Mouse (Mus musculus) neural tube, embryonic 10.5 days (tissue): ENCODE data around the gene Mrpl23.

Source experiments
- DNase-seq: peaks from one replicate; pipeline ENCODE4 v3.0.0-alpha.2; 2017; ENCODE audit warnings: low spot score; ENCODE audit errors: extremely low spot score

The Mrpl23 gene

DNA sequence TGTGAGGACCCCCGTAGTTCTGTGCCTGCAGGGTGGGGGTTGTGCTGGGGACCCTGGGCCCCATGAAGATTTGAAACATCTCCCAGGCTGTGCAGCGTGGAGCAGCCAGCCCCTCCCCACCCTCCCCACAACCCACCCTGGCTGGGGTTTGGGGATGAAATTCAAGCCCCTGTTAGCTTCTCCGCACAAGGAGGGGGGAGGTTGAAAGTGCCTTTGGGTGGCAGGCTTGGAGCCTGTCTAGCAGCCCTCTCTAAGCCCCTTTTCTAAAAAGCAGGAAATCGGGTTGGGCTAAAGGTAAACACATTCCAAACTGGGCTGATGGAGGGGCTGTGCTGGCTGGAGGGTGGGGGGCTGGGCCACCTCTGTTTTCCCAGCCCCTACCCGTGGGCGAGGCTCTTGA, 40.5 kb downstream of the Mrpl23 start:
- DNase-seq, result no peak

DNA sequence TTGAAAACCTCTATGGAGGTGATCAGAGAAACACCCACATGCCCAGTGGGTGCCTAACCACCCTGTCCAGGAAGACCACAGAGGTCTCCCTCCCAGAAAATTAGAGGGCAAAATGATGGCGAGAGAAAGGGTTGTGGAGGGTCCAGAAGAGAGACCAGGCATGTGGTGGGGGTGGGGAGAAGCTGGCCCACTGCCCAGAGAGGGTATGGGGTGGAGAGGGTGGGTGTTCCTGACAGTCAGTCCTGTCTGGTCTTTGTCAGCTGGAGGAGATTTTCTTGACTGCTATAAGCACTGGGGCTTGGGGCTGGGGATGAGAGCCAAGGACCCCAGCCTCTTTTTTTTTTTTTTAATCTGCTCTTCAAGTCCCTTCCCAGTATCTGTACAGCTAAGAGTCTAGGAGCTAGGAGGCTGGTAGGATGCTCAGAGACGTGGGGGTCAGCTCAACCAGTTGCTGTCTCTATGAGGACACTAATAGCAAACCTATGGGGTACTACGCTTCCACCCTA, 41.7 kb downstream of the Mrpl23 start:
- DNase-seq, result no peak

DNA sequence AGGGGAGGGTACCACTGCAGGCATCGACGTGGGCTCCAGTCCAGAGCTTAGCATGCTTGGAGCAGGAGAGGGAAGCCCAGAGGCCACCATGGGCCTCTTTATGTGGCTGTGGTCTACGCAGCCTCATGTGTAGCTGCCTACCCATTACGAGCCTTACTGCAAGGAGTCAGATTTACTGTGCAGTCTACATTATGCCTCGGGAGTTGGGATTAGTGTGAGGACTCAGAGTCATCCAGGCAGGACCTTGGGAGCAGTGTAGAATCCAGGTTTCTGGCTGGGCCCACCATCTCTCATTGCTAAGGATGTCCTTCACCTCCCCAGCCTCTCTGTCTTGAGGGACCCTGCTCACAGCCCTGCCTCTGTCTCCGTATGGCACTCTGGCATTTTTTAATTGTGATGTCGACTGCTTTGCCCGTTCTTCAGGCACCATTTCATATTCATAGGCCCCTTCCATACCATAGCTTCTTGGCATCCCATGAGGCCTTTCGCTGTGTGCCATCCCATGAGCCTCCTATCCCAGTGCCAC, 42.4 kb downstream of the Mrpl23 start:
- no peak for DNase-seq

DNA sequence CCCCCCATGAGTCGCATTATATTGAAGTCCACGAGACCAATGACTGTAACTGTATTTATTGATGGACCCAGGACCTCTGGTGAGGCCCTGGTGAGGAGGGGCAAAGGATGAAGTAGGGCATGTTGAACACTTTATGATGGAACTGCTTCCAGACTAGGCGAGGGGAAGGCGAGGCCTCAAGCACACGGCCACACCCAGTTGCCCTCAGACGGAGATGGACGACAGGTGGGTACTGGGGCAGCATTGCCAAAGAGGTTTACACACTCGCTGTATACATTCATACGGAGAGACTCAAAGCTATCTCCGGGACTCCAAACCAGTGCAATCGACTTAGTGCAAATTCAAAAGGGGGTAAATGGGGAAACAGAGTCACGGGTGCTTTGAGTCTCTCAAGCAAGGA, 43.0 kb downstream of the Mrpl23 start:
- no peak for DNase-seq

DNA sequence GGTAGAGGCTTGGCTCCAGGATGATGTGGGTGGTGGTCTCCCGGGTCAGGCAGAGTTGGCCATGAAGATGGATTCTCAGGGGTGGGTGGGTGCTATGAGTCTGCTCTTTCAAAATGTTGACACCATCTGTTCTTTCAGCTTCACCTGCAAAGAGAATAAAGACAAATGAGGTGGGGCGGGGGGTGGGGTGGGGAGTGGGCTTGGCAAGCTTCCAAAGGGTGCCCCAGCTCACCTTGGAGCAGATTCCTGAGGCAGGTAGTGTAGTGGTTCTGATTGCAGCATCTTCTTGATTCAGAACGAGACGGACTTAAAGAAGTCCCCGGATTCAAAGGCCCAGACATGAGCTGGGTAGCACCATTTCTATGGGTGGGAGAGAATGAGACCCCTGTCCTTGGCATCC, 43.5 kb downstream of the Mrpl23 start:
- DNase-seq, result no peak

DNA sequence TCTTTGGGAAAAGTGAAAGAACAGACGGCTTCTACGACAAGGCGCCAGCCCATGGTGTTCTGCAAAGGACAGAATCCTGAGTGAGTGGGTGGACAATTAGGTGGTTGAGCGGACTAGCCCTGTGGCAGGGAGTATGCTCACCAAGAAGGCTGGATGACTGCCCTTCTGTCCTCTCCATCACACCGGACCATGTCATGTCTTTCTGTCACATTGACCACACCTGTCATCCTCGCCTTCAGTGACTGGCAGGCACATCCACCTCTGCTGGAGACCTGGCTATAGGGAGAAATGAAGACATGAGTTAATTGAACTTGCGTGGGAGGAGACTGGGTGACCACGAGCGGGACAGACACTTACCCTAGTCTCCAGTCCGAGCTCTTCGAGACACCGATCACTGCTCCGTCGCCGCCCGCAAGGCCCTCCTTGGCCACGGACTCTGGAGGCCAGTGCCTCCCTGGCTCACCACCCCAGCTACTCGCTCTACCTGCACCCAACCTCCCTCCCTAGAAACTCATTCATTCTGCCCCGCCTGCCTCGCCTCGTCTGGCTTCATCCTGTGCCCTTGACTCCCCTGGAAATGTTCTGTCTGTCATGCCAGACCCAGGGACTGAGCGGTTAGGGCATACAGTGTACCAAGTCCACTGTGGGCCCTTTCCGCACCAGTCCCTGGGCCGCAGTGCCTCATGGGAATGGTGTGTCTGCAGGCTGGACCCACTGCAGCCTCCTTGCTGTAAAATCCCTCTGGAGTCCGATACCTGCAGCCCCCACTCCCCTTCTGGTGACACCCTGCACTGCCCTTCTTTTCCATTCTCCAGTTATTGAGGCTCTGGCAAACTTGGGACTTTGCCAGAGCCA, 44.2 kb downstream of the Mrpl23 start:
- DNase-seq, result no peak

DNA sequence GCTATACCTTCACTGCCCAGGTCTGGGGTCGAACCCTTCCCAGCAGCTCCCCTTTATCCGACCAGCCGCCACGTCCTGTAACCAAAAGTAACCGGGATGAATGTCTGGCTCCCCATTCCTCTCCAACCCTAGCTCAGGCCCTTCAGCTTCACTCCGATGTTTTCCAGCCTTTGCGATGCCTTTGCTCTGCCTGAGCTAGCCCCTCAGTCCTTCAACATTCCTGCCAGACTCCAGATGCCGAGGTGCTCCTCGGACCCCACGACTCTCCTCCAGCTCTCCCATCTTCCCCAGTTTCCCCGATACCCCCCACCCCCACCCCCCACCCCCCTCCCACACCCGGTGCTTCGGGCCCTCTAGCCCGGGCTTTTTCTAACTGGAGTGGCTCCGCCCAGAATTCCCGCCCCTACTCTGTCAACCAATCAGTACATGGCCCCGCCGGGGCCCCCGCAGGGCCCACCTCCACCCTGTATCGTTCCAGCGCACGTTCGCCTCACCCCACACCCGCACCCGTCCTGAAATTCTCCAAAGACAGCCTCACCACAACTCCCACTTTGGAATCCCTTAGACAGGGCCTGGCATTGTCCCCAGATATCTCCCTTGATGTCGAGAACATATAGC, 45.4 kb downstream of the Mrpl23 start:
- DNase-seq, result peak; percentile 66

DNA sequence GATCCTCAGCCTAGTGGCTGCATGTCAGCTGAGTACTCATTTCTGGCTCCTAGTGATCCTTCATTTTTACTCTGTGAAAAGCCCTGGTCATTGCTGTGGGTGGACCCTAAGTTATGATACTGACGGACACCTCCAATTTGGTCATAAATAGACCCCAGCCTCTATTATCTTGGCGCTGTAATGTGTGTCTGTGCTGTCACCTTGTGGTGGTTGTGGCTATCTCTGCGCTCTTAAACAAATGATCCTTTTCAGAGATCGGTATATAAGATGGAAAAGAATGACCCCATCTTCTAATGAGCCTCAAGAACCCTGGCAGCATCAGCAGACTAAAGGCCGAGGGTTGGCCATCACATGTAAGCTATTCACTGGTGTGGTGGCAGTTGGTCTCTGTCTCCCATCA, 46.6 kb downstream of the Mrpl23 start:
- DNase-seq, result no peak

DNA sequence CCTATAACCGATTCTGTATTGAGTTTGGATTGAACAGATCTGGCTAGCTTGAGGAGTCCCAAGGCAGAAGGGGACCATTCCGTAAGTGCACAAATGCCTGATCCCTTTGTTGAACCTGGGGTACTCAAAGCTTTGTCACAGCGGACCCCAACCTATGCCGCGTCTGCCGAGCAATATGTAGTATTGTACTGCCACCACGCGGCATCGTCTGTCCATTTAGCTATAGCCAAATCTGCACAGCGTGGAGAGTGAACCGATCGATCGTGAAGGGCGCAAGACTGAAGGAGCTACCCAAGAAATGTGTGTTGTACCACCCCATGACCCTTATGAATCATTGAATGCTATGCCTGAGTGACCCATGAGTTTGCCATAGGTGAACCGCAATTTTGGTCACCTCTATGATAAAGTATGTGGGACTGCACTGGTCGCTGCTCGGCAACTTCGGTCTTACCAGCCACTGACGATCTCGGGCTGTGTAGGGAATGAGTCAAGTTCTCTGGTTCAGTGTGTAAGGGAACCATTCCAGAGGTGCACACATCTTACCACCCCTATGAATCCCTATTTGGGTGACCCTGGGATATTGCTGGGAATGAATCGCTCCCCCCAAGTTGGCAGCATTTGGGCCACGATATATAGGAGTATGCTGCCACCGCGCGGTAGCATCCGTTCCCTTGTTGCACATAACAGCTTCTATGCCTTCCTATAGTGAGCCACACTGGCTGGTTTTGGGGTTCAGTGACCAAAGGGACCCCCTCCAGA, 47.8 kb downstream of the Mrpl23 start:
- DNase-seq, result peak; percentile 60

DNA sequence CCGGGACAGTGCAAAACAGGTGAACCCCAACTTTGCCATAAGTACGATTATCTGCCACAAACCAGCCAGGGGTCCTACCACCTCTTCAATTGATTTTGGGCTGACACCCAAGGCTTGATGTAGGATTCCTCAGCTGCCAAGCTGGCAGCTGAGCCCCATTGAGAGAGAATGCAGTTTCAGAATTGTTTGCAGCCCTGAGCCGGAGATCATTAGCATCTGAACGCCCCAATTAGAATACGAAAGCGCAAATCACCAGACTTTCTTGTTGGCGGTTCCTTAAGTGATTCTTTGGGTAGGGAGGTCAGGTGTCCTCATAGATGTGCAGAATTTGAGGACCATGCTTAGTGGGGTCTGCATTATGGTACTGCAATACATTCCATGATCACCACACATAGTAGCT, 48.7 kb downstream of the Mrpl23 start:
- no peak for DNase-seq

DNA sequence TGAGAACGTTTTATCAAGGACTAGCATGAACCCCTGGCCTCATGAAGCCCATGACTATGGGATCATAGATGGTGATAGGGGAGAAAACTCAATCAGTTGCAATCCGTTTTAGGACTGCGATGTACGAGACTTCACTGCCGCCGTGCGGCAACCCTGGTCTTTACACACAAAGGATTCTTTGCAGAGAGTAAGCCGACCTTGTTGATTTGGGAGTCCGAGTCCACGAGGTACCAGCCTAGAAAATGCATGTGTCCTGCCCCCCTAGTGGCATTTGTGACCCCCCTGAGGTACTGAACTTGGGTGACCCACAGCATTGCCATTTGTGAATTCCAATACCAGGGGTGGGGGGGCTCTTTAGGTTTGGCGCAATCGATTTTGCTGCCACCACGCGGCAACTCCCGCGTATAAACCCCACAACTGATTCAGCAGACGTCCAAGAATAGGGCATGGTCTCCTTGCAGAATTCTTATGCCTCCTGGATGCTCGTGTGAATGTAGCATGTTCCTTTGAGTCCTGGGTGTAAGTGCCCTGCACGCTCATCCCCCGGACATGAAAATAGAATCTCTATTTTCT, 49.3 kb downstream of the Mrpl23 start:
- DNase-seq, result peak; percentile 65

DNA sequence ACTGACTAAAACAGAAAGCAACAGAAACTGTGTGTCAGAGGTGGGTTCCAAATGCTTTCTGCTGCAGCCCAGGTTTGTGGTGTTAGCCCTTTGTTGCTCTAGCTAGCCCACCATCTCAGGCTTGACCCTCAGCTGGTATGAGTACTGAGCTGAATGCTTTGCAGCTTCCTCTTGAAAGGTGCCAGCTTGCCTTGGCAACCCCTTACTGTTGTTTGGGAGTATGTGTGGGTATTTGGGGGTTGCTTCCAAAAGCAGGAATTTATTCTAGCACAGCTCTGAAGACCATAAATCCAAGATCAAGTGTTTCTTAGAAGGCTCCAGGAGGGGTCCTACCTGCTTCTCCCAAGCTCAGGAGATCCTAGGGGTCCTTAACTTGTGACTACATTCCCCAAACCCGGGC, 52.4 kb downstream of the Mrpl23 start:
- DNase-seq, result no peak

DNA sequence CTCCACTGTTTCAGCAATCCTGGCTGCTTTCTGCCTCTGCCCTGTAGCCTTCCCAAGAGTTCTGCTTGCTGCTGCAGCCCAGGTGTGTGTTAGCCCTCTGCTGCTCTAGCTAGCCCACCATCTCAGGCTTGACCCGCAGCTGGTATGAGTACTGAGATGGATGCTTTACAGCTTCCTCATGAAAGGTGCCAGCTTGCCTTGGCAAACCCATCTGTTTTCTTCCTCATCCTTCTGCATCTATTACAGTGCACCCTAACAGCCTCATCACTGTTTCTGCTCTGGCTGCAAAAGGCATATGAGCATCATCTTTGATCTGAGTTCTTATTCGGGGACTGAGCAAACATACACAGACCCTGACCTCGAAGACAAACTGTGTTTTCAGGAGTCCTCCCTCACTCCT, 53.4 kb downstream of the Mrpl23 start:
- no peak for DNase-seq

DNA sequence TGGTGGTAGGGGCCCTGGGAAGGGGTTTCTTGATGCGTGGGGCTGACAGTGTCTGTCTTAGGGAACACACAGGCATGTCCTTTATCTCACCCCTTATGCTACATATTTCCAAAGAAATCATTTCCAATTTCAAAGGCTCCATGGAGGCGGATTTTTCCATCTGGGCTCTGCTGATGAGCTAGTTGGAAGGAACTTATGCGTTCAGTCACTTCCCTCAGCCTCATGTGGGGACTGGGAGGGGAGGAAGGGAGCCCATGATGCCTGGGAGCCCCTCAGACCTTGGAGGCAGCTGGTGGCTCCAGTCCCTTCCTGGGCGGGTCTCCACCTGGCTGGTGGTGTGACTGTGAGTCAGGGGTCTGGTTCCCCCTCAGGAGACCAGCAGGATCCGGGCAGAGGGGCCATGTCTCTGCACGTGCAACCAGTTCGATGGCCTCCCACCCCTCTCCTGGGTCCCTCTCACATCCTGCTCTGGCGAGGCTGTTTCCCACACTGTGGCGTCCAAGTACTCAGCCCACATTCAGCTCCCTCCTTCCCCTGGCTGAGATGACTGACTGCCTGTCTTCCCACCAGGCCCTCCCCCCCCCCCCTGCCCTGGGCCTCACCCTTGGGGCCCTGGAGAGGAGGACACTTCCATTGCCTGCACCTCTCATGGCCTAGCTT, 55.9 kb downstream of the Mrpl23 start:
- DNase-seq, result no peak
